Mouse (Mus musculus) small intestine, adult 2 months (tissue): ENCODE data around the gene Wapl.

Source experiments
- CTCF ChIP-seq: fragments of 200-500 bp; IDR thresholded peaks from 2 replicates; pipeline ENCODE4 v1.5.1; 2012; ENCODE audit warnings: low read depth, mild to moderate bottlenecking, control low read depth, inconsistent platforms, low read length, moderate library complexity, mixed read lengths; ENCODE audit not compliant: insufficient replicate concordance, insufficient read length; ENCODE audit errors: extremely low read depth
- POLR2A ChIP-seq: fragments of 200-500 bp; IDR thresholded peaks from 2 replicates; pipeline ENCODE4 v1.6.1; 2012; ENCODE audit warnings: low read depth, mild to moderate bottlenecking, control low read depth, inconsistent platforms, low read length, moderate library complexity

DNA sequence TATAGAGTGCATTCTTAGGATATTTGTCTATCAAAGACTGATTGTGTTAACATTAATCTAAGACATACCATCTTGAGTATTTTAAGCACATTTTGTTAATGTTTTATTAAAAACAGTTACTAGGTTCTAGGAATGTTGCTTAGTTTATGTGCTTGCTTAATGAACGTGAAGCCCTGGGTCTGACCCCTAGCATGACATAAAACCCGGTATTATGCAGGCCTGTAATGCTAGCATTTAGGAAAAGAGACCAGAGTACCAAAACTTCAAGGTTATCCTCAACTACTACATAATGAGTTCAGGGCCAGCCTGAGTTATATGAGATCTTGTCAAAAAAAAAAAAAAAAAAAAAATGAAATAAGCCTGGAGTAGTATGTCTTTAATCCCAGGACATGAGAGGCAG is 54.0 kb downstream of the Wapl start:
- TF ChIP-seq POLR2A (no peak), CTCF (no peak)
